Mouse (Mus musculus) ES-E14 (cell line): ENCODE data around the gene Slc38a1.

ENCODE experiments used
- HCFC1 ChIP-seq: IDR thresholded peaks from 2 replicates; pipeline ENCODE4 v1.6.1; 2012; ENCODE audit warnings: low read length, inconsistent platforms, borderline replicate concordance; ENCODE audit not compliant: insufficient read depth
- MAFK ChIP-seq: IDR thresholded peaks from 2 replicates; pipeline ENCODE4 v1.6.1; 2014; ENCODE audit warnings: mild to moderate bottlenecking, low read depth, low read length, inconsistent platforms; ENCODE audit not compliant: insufficient read depth
- ZC3H11A ChIP-seq: IDR thresholded peaks from 2 replicates; pipeline ENCODE4 v1.6.1; 2012; ENCODE audit warnings: low read depth, mild to moderate bottlenecking, inconsistent platforms, low read length, borderline replicate concordance
- ZNF384 ChIP-seq: IDR thresholded peaks from 2 replicates; pipeline ENCODE4 v1.6.1; 2012; ENCODE audit warnings: low read depth, low read length, inconsistent platforms

DNA sequence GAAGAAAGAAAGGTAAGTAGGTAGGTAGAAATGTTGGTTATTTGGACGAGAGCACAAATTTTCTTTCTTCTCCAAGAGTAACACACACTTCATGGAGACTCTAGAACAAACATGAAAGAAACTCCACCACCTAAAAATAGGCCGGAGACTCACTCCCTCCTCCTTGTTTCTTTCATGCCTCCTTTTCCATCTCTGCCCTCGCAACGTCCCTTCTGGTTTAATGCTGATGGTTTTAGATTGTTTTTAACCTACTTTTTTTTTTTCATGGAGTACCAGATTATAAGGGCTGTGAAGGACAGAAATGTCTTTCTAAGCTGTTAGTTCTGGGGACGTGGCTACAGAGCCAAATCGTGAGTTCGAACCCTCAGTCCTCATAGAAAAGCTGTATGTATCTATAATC lies 14.5 kb downstream of the Slc38a1 start:
- no peak for TF ChIP-seq ZC3H11A
- no peak for TF ChIP-seq ZNF384
- no peak for TF ChIP-seq MAFK
- TF ChIP-seq HCFC1 = no peak
